Mouse (Mus musculus): ENCODE data around the gene Capn3. TPM values are rescaled to one million over a fixed set of nuclear protein-coding genes. Genes with fewer than 3 reads are reported as not detected.

Capn3 gene
- polyA plus RNA-seq, 1 experiment, result 1.3 TPM

- TF ChIP-seq CTCF (IDR thresholded peaks at IDR 0.05; ENCODE audit: extremely low read depth, insufficient read length, insufficient replicate concordance, low read depth, low read length), result no peak
- TF ChIP-seq POLR2A (IDR thresholded peaks at IDR 0.05; ENCODE audit: low read depth, low read length), result no peak
- no peaks in the 10 kb centered on the region for H3K4me1 ChIP-seq (ENCODE audit: control insufficient read depth, insufficient read depth, insufficient read length, low read length)
- peaks cover 70% of the 10 kb centered on the region for H3K36me3 ChIP-seq (ENCODE audit: control insufficient read depth, insufficient read depth, low read length)
- no peaks in the 10 kb centered on the region for H3K27me3 ChIP-seq (ENCODE audit: control insufficient read depth, insufficient read depth, low read length)
- no peak overlapping the region for H3K4me3 ChIP-seq (ENCODE audit: low read depth, low read length)
- WGBS, result 88% methylated on average over 5 of the region's 5 CpGs
- H3K27ac ChIP-seq (ENCODE audit: insufficient read depth, low read depth, low read length), result no peak overlapping the region
Observed at GRCm38 (mm10) chr2:120526771-120527170, 71.0 kb downstream of the Capn3 start.

GRCm38 (mm10) chr2:120529531-120529930 lies 73.7 kb downstream of the Capn3 start:
- Histone ChIP-seq H3K27ac (ENCODE audit: insufficient read depth, low read depth, low read length) (no peak overlapping the region), H3K4me1 (ENCODE audit: control insufficient read depth, insufficient read depth, insufficient read length, low read length) (no peaks in the 10 kb centered on the region), H3K4me3 (ENCODE audit: low read depth, low read length) (no peak overlapping the region), H3K27me3 (ENCODE audit: control insufficient read depth, insufficient read depth, low read length) (no peaks in the 10 kb centered on the region), H3K36me3 (ENCODE audit: control insufficient read depth, insufficient read depth, low read length) (peaks cover 69% of the 10 kb centered on the region)
- TF ChIP-seq POLR2A (IDR thresholded peaks at IDR 0.05; ENCODE audit: low read depth, low read length) (no peak), CTCF (IDR thresholded peaks at IDR 0.05; ENCODE audit: extremely low read depth, insufficient read length, insufficient replicate concordance, low read depth, low read length) (no peak)

GRCm38 (mm10) chr2:120531223-120531622 lies 75.4 kb downstream of the Capn3 start:
- H3K4me3 ChIP-seq (ENCODE audit: low read depth, low read length), result no peak overlapping the region
- H3K27me3 ChIP-seq (ENCODE audit: control insufficient read depth, insufficient read depth, low read length), result no peaks in the 10 kb centered on the region
- H3K4me1 ChIP-seq (ENCODE audit: control insufficient read depth, insufficient read depth, insufficient read length, low read length), result no peaks in the 10 kb centered on the region
- H3K36me3 ChIP-seq (ENCODE audit: control insufficient read depth, insufficient read depth, low read length), result peaks cover 69% of the 10 kb centered on the region
- TF ChIP-seq CTCF (IDR thresholded peaks at IDR 0.05; ENCODE audit: extremely low read depth, insufficient read length, insufficient replicate concordance, low read depth, low read length) (no peak), POLR2A (IDR thresholded peaks at IDR 0.05; ENCODE audit: low read depth, low read length) (no peak)
- H3K27ac ChIP-seq (ENCODE audit: insufficient read depth, low read depth, low read length), result no peak overlapping the region
- 89% methylated on average over 4 of the region's 4 CpGs for WGBS

DNA sequence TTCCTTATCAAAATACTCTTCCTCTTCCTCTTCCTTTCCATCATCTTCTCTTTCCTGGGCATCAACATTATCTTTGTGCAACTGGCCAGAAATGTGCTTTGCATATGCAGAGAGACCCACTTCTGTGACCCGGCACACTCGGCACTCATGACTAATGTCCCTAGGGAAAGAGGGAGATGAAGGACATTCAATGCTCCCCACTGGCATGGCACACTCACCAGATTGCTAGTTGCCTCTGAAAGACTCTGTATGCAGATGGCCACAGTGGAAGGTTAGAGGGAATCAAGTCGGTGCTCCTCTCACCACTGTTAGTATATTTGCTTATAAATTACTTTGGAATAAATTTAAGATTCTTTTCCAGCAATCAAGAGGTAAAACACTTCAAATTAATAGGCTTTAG lies 83.5 kb downstream of the Capn3 start:
- Histone ChIP-seq H3K27ac (ENCODE audit: insufficient read depth, low read depth, low read length) (no peak overlapping the region), H3K4me3 (ENCODE audit: low read depth, low read length) (no peak overlapping the region), H3K4me1 (ENCODE audit: control insufficient read depth, insufficient read depth, insufficient read length, low read length) (no peaks in the 10 kb centered on the region), H3K36me3 (ENCODE audit: control insufficient read depth, insufficient read depth, low read length) (peaks cover 16% of the 10 kb centered on the region), H3K27me3 (ENCODE audit: control insufficient read depth, insufficient read depth, low read length) (no peaks in the 10 kb centered on the region)
- TF ChIP-seq POLR2A (IDR thresholded peaks at IDR 0.05; ENCODE audit: low read depth, low read length) (no peak), CTCF (IDR thresholded peaks at IDR 0.05; ENCODE audit: extremely low read depth, insufficient read length, insufficient replicate concordance, low read depth, low read length) (no peak)
- WGBS, result 62% methylated on average over 3 of the region's 3 CpGs

GRCm38 (mm10) chr2:120539778-120540208 lies 84.0 kb downstream of the Capn3 start:
- H3K27me3 ChIP-seq (ENCODE audit: control insufficient read depth, insufficient read depth, low read length), result no peaks in the 10 kb centered on the region
- peaks cover 11% of the 10 kb centered on the region for H3K36me3 ChIP-seq (ENCODE audit: control insufficient read depth, insufficient read depth, low read length)
- WGBS, result 16% methylated on average over 1 of the region's 1 CpGs
- H3K4me3 ChIP-seq (ENCODE audit: low read depth, low read length), result no peak overlapping the region
- no peaks in the 10 kb centered on the region for H3K4me1 ChIP-seq (ENCODE audit: control insufficient read depth, insufficient read depth, insufficient read length, low read length)
- no peak for TF ChIP-seq CTCF (IDR thresholded peaks at IDR 0.05; ENCODE audit: extremely low read depth, insufficient read length, insufficient replicate concordance, low read depth, low read length)
- no peak overlapping the region for H3K27ac ChIP-seq (ENCODE audit: insufficient read depth, low read depth, low read length)

GRCm38 (mm10) chr2:120544732-120545131 lies 88.9 kb downstream of the Capn3 start:
- Histone ChIP-seq H3K4me3 (ENCODE audit: low read depth, low read length) (no peak overlapping the region), H3K4me1 (ENCODE audit: control insufficient read depth, insufficient read depth, insufficient read length, low read length) (no peaks in the 10 kb centered on the region), H3K27me3 (ENCODE audit: control insufficient read depth, insufficient read depth, low read length) (no peaks in the 10 kb centered on the region), H3K36me3 (ENCODE audit: control insufficient read depth, insufficient read depth, low read length) (peaks cover 6% of the 10 kb centered on the region), H3K27ac (ENCODE audit: insufficient read depth, low read depth, low read length) (no peak overlapping the region)
- WGBS, result 88% methylated on average over 2 of the region's 2 CpGs
- no peak for TF ChIP-seq CTCF (IDR thresholded peaks at IDR 0.05; ENCODE audit: extremely low read depth, insufficient read length, insufficient replicate concordance, low read depth, low read length)
- no peak for TF ChIP-seq POLR2A (IDR thresholded peaks at IDR 0.05; ENCODE audit: low read depth, low read length)

Other genes starting within 250 kb of the Capn3 start
- 0.03 and 0.67 TPM in 2 replicates for gene Pla2g4e, start 210.7 kb upstream of the Capn3 start, polyA plus RNA-seq (2012; rRNA removed)
- not detected in 2 replicates for gene Pla2g4d, start 166.8 kb upstream of the Capn3 start, polyA plus RNA-seq (2012; rRNA removed)
- gene Pla2g4f, start 141.9 kb upstream of the Capn3 start, polyA plus RNA-seq (2012; rRNA removed), result 0.08 and 0.34 TPM in 2 replicates
- gene Vps39, start 102.9 kb upstream of the Capn3 start, polyA plus RNA-seq (2012; rRNA removed), result 8.1 and 12.8 TPM in 2 replicates
- 4.6 and 10.5 TPM in 2 replicates for gene Ganc, start 52.1 kb upstream of the Capn3 start, polyA plus RNA-seq (2012; rRNA removed)
- gene Tmem87a, start 51.9 kb upstream of the Capn3 start, polyA plus RNA-seq (2012; rRNA removed), result 1.4 and 2.7 TPM in 2 replicates
- gene Zfp106, start 107.8 kb downstream of the Capn3 start, polyA plus RNA-seq (2012; rRNA removed), result 24.0 and 39.1 TPM in 2 replicates
- 2.3 and 3.6 TPM in 2 replicates for gene Snap23, start 111.7 kb downstream of the Capn3 start, polyA plus RNA-seq (2012; rRNA removed)
- 0.53 and 1.6 TPM in 2 replicates for gene Haus2, start 153.4 kb downstream of the Capn3 start, polyA plus RNA-seq (2012; rRNA removed)
- 4.3 and 13.1 TPM in 2 replicates for gene Lrrc57, start 153.5 kb downstream of the Capn3 start, polyA plus RNA-seq (2012; rRNA removed)
- 1.2 and 2.1 TPM in 2 replicates for gene Stard9, start 173.1 kb downstream of the Capn3 start, polyA plus RNA-seq (2012; rRNA removed)

Measured in small intestine, adult 2 months (tissue).